Mouse (Mus musculus) telencephalon, adult 2 months (tissue): ENCODE data around the gene Slc12a8.

Experiments used
- DNase-seq: peaks from one replicate; pipeline ENCODE4 v3.0.0-alpha.2; 2011; ENCODE audit warnings: low read depth, low spot score

Slc12a8 gene

GRCm38 (mm10) chr16:33611291-33611690, 94.2 kb downstream of the Slc12a8 start:
- DNase-seq: no peak

DNA sequence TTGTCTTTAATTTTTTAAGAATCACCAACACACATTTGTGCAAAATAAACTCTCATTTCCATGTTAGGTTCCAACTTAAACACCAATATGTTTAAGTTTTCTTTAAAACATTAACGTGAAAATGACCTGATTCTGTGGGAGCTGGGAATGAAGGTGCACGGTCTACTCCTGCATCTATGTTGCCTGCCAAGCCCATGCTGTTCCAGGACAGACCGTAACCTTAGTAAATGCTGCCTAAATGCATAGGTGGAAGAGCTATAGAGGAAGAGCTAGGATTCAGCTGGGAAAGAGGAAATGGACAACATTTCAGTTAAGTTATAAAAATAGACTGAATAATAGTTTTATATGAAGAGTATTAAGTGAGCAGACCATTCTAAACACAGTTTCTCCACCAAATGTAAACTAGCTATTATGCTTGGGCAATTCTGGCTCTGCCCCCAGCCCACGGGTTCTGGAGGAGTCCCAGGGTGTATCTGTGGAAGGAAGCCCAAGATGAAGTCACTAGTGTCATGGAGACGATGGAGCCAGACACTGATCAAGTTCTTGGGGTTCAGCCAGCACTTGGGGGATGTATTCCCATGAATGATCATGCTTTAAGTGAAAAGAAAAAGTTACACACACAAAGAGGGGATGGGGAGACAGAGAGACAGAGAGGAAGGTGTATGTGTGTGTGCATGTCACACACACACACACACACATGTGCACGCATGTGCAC, 95.1 kb downstream of the Slc12a8 start:
- DNase-seq: peak; percentile 33

GRCm38 (mm10) chr16:33615986-33616385, 98.9 kb downstream of the Slc12a8 start:
- DNase-seq: no peak

DNA sequence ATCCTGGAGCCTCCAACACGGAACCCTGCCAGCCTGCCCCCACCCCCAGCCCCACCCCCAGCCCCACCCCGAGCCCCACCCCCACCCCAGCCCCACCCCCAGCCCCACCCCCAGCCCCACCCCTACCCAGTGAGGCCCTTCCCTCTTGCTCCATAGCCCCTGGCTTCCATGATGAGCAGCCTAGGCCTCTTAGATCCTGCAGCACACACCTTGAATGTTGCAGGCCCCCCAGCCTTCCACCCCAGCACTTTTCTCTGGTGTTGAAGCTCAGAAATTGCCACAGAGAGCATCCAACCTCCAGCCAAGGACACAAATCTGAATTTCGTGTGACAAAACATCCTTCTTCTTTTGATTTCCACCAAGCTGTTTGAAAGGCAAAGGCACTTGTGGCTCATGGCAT, 104.7 kb downstream of the Slc12a8 start:
- DNase-seq: no peak

GRCm38 (mm10) chr16:33624586-33624985, 107.5 kb downstream of the Slc12a8 start:
- no peak for DNase-seq

DNA sequence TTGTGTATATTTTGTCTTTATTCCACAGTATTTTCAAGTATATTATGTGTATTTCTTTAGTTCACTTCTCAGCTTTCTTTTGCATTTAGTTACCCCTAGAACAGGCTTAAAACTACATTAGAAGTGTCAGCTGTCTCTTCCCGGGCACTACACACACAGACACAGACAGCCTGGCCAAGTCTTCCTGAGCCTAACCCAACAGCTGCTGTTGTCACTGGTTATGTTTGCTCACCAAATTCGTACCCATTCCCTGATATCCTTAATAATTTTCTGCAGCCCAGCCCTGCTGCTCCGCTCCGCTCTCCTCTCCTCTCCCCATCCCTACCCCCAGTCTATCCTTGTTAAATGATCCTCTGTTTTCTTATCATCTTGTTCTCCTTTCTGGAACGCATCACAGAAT, 112.4 kb downstream of the Slc12a8 start:
- no peak for DNase-seq

DNA sequence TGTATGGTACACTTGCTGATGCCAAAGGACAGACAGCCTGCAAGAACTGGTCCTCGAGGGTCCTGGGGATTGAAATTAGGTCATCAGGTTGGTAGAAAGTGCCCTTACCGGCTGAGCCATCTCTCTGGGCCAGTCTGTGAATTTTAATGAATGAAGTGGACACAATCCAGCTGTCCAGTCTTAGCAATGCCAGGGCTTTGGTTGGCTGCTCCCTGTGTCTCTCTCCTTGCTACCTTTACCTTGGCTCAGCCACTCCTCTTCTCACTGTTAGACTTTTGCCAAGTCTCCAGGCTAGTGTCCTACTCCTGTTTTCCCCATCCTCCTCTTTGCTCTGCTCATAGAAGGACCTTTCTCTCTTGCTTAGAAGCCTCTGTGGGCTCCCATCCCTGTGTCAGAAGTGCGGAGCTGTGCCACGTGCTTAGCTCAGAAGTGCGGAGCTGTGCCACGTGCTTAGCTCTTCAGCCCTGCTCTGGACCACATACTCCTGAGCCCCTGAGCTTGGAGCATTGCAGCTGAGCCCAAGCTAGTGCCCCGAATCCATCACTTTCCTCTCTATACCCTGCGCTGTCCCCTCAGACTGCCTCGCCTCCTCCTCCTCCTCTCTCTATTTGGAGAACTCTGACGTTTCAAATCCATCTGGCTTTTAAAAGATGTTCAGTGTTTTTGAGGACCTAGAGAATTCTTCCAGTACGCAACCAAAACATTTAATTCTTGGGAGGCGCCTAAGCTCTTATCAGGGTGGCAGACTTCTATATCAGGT, 118.9 kb downstream of the Slc12a8 start:
- DNase-seq: peak; percentile 56

GRCm38 (mm10) chr16:33641779-33642178, 124.7 kb downstream of the Slc12a8 start:
- DNase-seq: peak; percentile 29

DNA sequence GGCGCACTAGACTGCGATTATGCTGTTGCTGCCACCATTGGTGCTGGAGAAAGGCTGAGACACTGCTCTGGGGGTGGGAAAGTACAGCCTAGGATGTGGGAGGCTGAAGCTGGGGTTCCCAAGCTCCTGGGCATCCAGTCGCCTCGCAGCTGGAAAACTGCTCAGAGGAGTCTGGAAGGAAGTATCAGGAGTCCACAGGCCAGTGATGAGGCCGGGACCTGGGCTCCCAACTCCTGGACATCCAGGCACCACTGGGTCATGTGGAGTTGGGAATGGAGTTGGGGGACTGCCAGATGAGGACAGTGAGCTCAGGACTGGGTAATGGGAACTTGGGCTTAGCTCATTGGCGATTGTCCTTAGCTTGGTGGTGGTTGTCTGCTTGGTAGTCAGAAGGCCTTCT, 136.0 kb downstream of the Slc12a8 start:
- DNase-seq: no peak

DNA sequence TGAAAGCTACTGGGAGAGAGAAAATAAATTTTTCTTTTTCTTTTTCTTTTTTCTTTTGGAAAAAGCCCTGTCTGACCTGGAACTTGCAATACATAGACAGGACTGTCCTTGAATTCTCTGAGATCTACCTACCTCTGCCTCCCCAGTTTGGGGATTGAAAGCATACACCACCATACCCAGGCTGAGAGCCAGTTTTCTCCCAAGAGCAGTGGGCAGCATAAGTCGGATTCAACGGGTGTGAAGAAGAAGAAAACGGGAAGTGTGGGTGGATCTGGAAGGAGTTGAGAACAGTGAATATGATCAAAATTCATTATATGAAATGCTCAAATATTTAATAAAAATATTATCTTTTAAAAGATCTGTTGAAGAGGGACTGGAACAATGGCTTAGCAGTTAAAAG, 138.3 kb downstream of the Slc12a8 start:
- DNase-seq: peak; percentile 60

- DNase-seq: no peak
These were observed 140.1 kb downstream of the Slc12a8 start for GRCm38 (mm10) chr16:33657191-33657590.

- no peak for DNase-seq
These were observed 141.0 kb downstream of the Slc12a8 start for GRCm38 (mm10) chr16:33658121-33658520.

- DNase-seq: no peak
These were observed 142.4 kb downstream of the Slc12a8 start for GRCm38 (mm10) chr16:33659521-33659920.

DNA sequence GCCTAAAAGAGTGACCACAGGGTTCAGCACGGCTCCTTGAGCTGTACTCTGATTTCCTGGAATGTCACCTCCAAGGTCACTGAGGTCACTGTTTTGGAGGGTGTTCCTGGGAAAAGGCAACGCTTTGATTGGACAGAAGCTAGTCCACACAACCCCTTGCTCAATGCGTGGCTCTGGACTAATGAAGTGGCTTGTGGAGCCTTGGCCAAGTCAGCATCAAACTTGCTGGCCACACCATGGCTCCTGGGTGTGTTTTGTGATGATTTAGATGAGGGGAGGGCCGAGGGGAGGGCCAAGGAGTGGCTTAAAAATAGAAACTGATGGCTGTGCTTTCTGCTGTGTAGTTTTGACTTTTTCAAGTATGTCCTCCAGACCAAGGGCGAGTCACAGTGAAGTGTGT, 143.0 kb downstream of the Slc12a8 start:
- no peak for DNase-seq

DNA sequence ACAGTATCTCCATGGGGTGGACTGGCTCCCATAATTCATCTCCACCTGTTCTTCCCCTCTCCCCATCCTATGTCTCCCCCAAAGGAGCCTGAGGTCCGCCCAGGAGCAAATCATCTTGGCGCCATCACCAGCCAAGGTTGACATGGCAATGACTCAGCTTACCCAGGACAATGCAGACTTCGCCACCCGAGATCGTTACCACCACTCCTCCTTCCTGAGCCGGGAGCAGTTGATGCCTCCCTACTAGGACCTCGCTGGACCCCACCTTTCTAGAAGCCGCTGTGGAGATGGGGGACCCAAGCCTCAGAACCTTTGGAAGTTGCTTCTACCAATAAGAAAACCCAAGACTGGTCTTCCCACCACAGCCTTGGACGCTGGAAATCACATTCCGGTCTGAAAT, 145.7 kb downstream of the Slc12a8 start:
- no peak for DNase-seq

- no peak for DNase-seq
These were observed 149.1 kb downstream of the Slc12a8 start for GRCm38 (mm10) chr16:33666226-33666625.

DNA sequence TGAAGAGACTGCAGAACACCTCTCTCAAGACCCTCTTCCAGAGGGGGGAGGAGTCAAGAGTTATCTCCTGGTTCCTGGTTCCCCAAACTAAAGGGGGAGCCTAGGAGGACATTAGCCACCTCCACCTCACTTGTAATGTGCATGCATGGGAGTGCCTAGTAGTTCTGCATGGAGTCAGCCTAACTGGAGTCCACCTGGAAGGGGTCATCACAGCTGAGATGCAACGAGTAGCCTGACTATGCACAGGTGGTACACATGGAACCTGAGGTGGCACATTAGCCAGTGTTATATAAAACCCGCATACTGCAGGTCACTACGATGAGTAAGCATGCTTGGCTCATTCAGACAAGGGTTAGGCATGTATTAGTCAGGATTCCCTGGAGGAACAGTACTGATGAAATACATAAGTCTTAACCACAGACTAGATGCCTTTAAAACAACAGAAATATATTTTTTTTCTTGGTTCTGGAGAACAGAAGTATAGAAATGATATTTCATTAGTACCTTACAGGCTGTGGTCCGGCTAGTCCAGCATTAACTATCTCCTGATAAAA, 149.9 kb downstream of the Slc12a8 start:
- DNase-seq: no peak

DNA sequence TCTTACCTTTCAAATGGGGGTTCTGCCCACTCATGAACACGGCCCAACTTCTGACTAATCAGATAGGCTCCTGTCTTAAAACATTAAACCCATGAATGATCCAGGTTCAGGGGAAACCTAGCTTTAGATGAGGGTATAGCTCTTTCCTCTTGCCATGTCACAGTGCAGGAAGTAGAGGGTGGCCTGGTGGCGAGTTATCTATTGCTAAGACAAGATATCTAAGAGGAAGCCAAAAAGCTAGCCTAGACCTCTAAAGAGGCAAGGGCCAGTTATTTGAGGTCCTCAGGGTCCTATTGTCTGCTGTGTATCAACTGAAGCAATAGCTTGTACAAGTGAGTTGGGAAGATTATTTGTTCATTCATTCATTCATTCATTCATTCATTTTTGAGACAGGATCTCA, 151.3 kb downstream of the Slc12a8 start:
- no peak for DNase-seq

DNA sequence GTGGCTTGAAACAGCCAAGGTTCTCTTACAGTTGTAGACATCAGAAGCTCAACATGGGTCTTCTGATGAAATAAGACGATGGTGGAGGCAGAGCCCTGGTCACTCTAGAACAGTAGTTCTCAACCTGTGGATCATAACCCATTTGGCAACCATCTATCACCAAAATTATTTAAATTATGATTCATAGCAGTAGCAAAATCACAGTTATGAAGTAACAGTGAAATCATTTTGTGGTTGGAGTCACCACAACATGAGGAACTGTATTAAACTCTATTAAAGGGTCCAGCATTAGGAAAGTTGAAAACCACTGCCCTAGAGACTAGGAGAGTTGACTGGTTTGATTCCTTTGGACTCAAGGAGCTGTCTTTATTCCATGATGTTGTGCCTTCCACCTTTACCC, 151.9 kb downstream of the Slc12a8 start:
- no peak for DNase-seq

GRCm38 (mm10) chr16:33670340-33670739, 153.2 kb downstream of the Slc12a8 start:
- peak; percentile 31 for DNase-seq

DNA sequence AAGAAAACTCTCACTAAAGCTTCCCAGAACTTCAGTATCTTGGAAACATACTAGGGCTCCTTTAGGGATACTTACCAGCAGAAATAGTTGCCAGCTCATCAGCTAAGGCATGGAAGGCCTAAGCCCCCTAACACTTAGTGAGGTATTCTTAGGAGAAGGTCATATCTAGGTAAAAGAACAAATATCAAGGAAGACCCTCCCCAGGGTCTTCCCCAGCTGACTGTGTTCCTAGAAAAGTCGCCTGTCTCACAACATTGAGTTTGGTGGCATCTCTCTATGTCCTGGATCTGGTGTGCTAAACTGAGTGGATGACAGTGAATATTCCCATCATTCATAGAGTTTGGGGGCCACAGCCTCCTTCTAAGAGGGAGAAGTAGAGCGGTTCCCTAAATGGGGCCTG, 153.8 kb downstream of the Slc12a8 start:
- DNase-seq: no peak

DNA sequence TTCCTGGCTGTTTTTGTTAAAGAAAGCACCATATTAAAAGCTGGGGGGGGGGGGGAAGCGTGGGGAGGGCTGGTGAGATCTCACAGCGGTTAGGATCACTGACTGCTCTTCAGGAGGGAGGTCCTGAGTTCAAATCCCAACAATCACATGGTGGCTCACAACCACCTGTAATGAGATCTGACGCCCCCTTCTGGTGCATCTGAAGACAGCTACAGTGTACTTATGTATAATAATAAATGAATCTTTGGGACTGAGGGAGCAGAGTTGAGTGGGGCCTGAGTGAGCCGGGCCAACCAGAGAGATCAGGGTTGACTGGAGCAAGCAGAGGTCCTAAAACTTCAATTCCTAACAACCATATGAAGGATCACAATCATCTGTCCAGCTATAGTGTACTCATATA, 155.1 kb downstream of the Slc12a8 start:
- DNase-seq: no peak

DNA sequence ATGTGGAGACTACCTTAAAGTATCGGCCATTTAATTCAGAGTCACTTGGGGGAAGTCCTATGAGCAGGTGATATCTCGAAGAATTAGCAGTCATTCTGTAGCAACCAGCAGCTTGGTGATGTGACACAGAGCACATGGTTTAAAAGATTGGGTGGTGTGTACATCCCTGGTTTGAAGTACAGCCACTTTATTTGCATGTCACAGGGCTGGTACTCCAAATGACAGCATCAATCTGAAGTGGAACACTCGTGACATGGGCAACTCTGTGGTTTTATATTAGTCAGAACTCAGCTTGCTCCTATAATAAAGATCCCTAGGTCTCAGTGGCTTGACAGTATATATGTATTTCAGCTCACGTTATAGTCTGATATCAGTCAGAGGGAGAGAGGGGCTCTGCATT, 155.5 kb downstream of the Slc12a8 start:
- DNase-seq: no peak
